13 mouse cellular contexts compared by ENCODE assay signal in genomic region chr1:93050071-93050470, GRCm38 (mm10).
DNase-seq lines count a peak whose midpoint lies in the region.
"Had no signal": no experiment of that assay in that cellular context is flagged by ENCODE, and none has a peak within 500 bp of the region (broad histone marks: within the 10 kb centered on the region; RNA-seq: fewer than 3 reads in every experiment).

No protein-coding gene starts in this region.

- DNase-seq in cerebellum, adult 11-12 months: peak; percentile 79
- DNase-seq in cerebellum, adult 8-10 months: peak; percentile 59
- DNase-seq in cerebellum, postnatal 14 days: peak; percentile 63 to 72
- DNase-seq in urinary bladder, adult 18-20 months (ENCODE audit: low spot score in 2 of 2): no peak
- no peak for DNase-seq in spleen, postnatal 4 days (ENCODE audit: low spot score in 2 of 2)
- DNase-seq in frontal cortex, postnatal 10 days (ENCODE audit: low spot score in 2 of 2): no peak
- DNase-seq: adrenal gland, adult 2 months; adrenal gland, postnatal 25 days; embryo, embryonic 11 days; gastrocnemius, postnatal 14 days; heart, adult 2 months; heart, postnatal 14 days; kidney, adult 2 months had no signal

Comparison
In these comparisons a context has a peak if more than half of its experiments do, and no peak if none do; other contexts are left out.
1. DNase-seq: peak in cerebellum, adult 11-12 months (single experiment), cerebellum, adult 8-10 months (single experiment) and cerebellum, postnatal 14 days (2 of 2); none in urinary bladder, adult 18-20 months (0 of 2), spleen, postnatal 4 days (0 of 2) and frontal cortex, postnatal 10 days (0 of 2).